Comparison of ENCODE assay signal across 19 mouse cellular contexts in genomic region chr4:101350222-101350621, GRCm38 (mm10).
A peak's percentile ranks its signal among the peaks of the same experiment; 100 is the strongest.
DNase-seq lines count a peak whose midpoint lies in the region; ATAC-seq and TF ChIP-seq lines count a peak whose summit lies in the region.
"Had no signal": no experiment of that assay in that cellular context is flagged by ENCODE, and none has a peak within 500 bp of the region (broad histone marks: within the 10 kb centered on the region; RNA-seq: fewer than 3 reads in every experiment).

No protein-coding gene starts in this region.

- no peak for ATAC-seq in liver, embryonic 11.5 days (replicated peaks; ENCODE audit: low FRiP score)
- ATAC-seq in embryonic facial prominence, embryonic 15.5 days (ENCODE audit: insufficient number of reproducible peaks, low FRiP score, low TSS enrichment, low read depth): no peak
- no peak for ATAC-seq in forebrain, embryonic 15.5 days (replicated peaks)
- ATAC-seq: midbrain, embryonic 13.5 days had no signal

- no peak for TF ChIP-seq CTCF in liver, adult 2 months (IDR thresholded peaks at IDR 0.05; ENCODE audit: low read depth, low read length)

- peaks cover 21% of the 10 kb centered on the region; the same call in 1 of the 2 replicates for H3K4me1 ChIP-seq in liver, adult 2 months (ENCODE audit: control insufficient read depth, insufficient read depth, low read length)
- H3K4me1 ChIP-seq in liver, embryonic 11.5 days (replicated peaks; ENCODE audit: control insufficient read depth, insufficient read depth, low read length): no peaks in the 10 kb centered on the region
- peaks cover 13% of the 10 kb centered on the region for H3K4me1 ChIP-seq in embryonic facial prominence, embryonic 15.5 days
- peaks cover 23% of the 10 kb centered on the region for H3K4me1 ChIP-seq in forebrain, embryonic 15.5 days

- H3K36me3 ChIP-seq in liver, adult 2 months (ENCODE audit: control insufficient read depth, insufficient read depth, low read length): peaks cover 33% of the 10 kb centered on the region
- no peaks in the 10 kb centered on the region for H3K36me3 ChIP-seq in liver, embryonic 11.5 days (ENCODE audit: control insufficient read depth, insufficient read depth, low read length)
- H3K36me3 ChIP-seq in embryonic facial prominence, embryonic 15.5 days: peaks cover 17% of the 10 kb centered on the region
- peaks cover 22% of the 10 kb centered on the region for H3K36me3 ChIP-seq in forebrain, embryonic 15.5 days
- H3K36me3 ChIP-seq: G1E; liver, embryonic 13.5 days; lung, embryonic 15.5 days; stomach, embryonic 15.5 days had no signal

- DNase-seq in gastrocnemius, adult 18-20 months (ENCODE audit: low spot score): peak; percentile 44
- no peak for DNase-seq in gastrocnemius, postnatal 4 days (ENCODE audit: low spot score in 2 of 2)
- DNase-seq in liver, adult 2 months (ENCODE audit: extremely low read depth, low read depth, low spot score): peak; percentile 73
- DNase-seq in liver, embryonic 11.5 days (ENCODE audit: low spot score): no peak
- peak; percentile 60 to 83 for DNase-seq in kidney, postnatal 36 days
- DNase-seq: gastrocnemius, postnatal 36 days; heart, postnatal 10 days; liver, embryonic 13.5 days; thymus, postnatal 14 days had no signal

- peaks cover 12% of the 10 kb centered on the region; the same call in 1 of the 2 replicates for H3K79me2 ChIP-seq in liver, adult 2 months (ENCODE audit: control insufficient read depth, insufficient read depth, low read length)

- H3K27ac ChIP-seq in liver, adult 2 months (replicated peaks; ENCODE audit: insufficient read depth, low read depth, low read length): peak overlapping the region; percentile 55
- H3K27ac ChIP-seq in liver, embryonic 11.5 days (ENCODE audit: low read depth, low read length): no peak overlapping the region
- H3K27ac ChIP-seq in embryonic facial prominence, embryonic 15.5 days (replicated peaks): 0 out of 2 replicates have a peak overlapping the region, but pooled peaks have one; percentile 39
- H3K27ac ChIP-seq in forebrain, embryonic 15.5 days (replicated peaks): no peak overlapping the region
- H3K27ac ChIP-seq: heart, embryonic 10.5 days; hindbrain, embryonic 12.5 days; left cerebral cortex, adult 2 months; limb, embryonic 10.5 days; liver, embryonic 13.5 days; lung, embryonic 15.5 days; midbrain, embryonic 13.5 days; stomach, embryonic 15.5 days had no signal

- 81% methylated on average over 3 of the region's 3 CpGs for WGBS in liver, adult 2 months
- WGBS in liver, embryonic 11.5 days: 90% methylated on average over 3 of the region's 3 CpGs
- WGBS in embryonic facial prominence, embryonic 15.5 days: 83% methylated on average over 3 of the region's 3 CpGs
- 88% methylated on average over 3 of the region's 3 CpGs for WGBS in forebrain, embryonic 15.5 days

- H3K4me3 ChIP-seq in liver, adult 2 months (ENCODE audit: insufficient read depth, low read depth, low read length): no peak overlapping the region
- no peak overlapping the region for H3K4me3 ChIP-seq in liver, embryonic 11.5 days (ENCODE audit: low read depth, low read length)
- no peak overlapping the region for H3K4me3 ChIP-seq in embryonic facial prominence, embryonic 15.5 days (replicated peaks)
- H3K4me3 ChIP-seq in forebrain, embryonic 15.5 days: no peak overlapping the region
- H3K4me3 ChIP-seq: heart, embryonic 10.5 days; hindbrain, embryonic 12.5 days; left cerebral cortex, adult 2 months; limb, embryonic 10.5 days; liver, embryonic 13.5 days; lung, embryonic 15.5 days; midbrain, embryonic 13.5 days; stomach, embryonic 15.5 days had no signal

- TF ChIP-seq POLR2A in liver, adult 2 months (IDR thresholded peaks at IDR 0.05; ENCODE audit: extremely low read depth, insufficient read depth, low read length): no peak

- H3K4me2 ChIP-seq in liver, embryonic 11.5 days: no peak overlapping the region
- H3K4me2 ChIP-seq in embryonic facial prominence, embryonic 15.5 days (replicated peaks): no peak overlapping the region
- H3K4me2 ChIP-seq in forebrain, embryonic 15.5 days (replicated peaks): no peak overlapping the region
- H3K4me2 ChIP-seq: hindbrain, embryonic 12.5 days; liver, embryonic 13.5 days; lung, embryonic 15.5 days; midbrain, embryonic 13.5 days; stomach, embryonic 15.5 days had no signal

- H3K9me3 ChIP-seq in liver, embryonic 11.5 days (ENCODE audit: control insufficient read depth, low read length): no peaks in the 10 kb centered on the region
- no peaks in the 10 kb centered on the region for H3K9me3 ChIP-seq in embryonic facial prominence, embryonic 15.5 days (replicated peaks)
- no peaks in the 10 kb centered on the region for H3K9me3 ChIP-seq in forebrain, embryonic 15.5 days
- H3K9me3 ChIP-seq: G1E; heart, embryonic 10.5 days; hindbrain, embryonic 12.5 days; limb, embryonic 10.5 days; liver, embryonic 13.5 days; lung, embryonic 15.5 days; midbrain, embryonic 13.5 days; stomach, embryonic 15.5 days had no signal

- no peaks in the 10 kb centered on the region for H3K27me3 ChIP-seq in liver, adult 2 months (ENCODE audit: control insufficient read depth, insufficient read depth, low read length)
- peaks cover 3% of the 10 kb centered on the region; the same call in 1 of the 2 replicates for H3K27me3 ChIP-seq in liver, embryonic 11.5 days (replicated peaks; ENCODE audit: control insufficient read depth, insufficient read depth, low read length)
- no peaks in the 10 kb centered on the region for H3K27me3 ChIP-seq in embryonic facial prominence, embryonic 15.5 days
- H3K27me3 ChIP-seq in forebrain, embryonic 15.5 days: no peaks in the 10 kb centered on the region
- H3K27me3 ChIP-seq: hindbrain, embryonic 12.5 days; midbrain, embryonic 13.5 days; stomach, embryonic 15.5 days had no signal

- no peak overlapping the region for H3K9ac ChIP-seq in liver, adult 2 months (ENCODE audit: low read depth, low read length)
- H3K9ac ChIP-seq in liver, embryonic 11.5 days (ENCODE audit: low read depth, low read length): no peak overlapping the region
- no peak overlapping the region for H3K9ac ChIP-seq in embryonic facial prominence, embryonic 15.5 days
- H3K9ac ChIP-seq in forebrain, embryonic 15.5 days (replicated peaks): no peak overlapping the region
- H3K9ac ChIP-seq: hindbrain, embryonic 12.5 days; liver, embryonic 13.5 days; lung, embryonic 15.5 days; midbrain, embryonic 13.5 days; stomach, embryonic 15.5 days had no signal

Comparison
In these comparisons a context has a peak if more than half of its experiments do, and no peak if none do; other contexts are left out.
1. DNase-seq: peak in gastrocnemius, adult 18-20 months (single experiment), liver, adult 2 months (single experiment) and kidney, postnatal 36 days (2 of 2); none in gastrocnemius, postnatal 4 days (0 of 2) and liver, embryonic 11.5 days (single experiment).
2. H3K27ac ChIP-seq: peak in liver, adult 2 months (single experiment) and embryonic facial prominence, embryonic 15.5 days (single experiment); none in liver, embryonic 11.5 days (single experiment) and forebrain, embryonic 15.5 days (single experiment).